Comparison of ENCODE assay signal across 8 mouse cellular contexts in genomic region chr13:71375909-71376606, GRCm38 (mm10).
DNase-seq lines count a peak whose midpoint lies in the region; ATAC-seq lines count a peak whose summit lies in the region.

No protein-coding gene starts in this region.

- H3K4me2 ChIP-seq in embryonic facial prominence, embryonic 15.5 days (replicated peaks), result no peak overlapping the region

- ATAC-seq in embryonic facial prominence, embryonic 15.5 days (ENCODE audit: insufficient number of reproducible peaks, low FRiP score, low TSS enrichment, low read depth), result 0 out of 2 replicates have a peak, but pooled peaks have one; percentile 47

- H3K9me3 ChIP-seq in embryonic facial prominence, embryonic 15.5 days (replicated peaks), result no peaks in the 10 kb centered on the region

- peak; percentile 58 for DNase-seq in kidney, postnatal 10 days
- DNase-seq in kidney, adult 18-20 months, result no peak
- DNase-seq in gonadal fat pad, adult 2 months (ENCODE audit: low read depth), result peak; percentile 99
- DNase-seq in layer of hippocampus, adult 9-11 months, result peak; percentile 42
- peak; percentile 12 for DNase-seq in right cerebral cortex, postnatal 14 days
- no peak for DNase-seq in thymus, postnatal 36 days
- no peak for DNase-seq in ovary, postnatal 14 days (ENCODE audit: low spot score)

- H3K27ac ChIP-seq in embryonic facial prominence, embryonic 15.5 days (replicated peaks), result peak overlapping the region; percentile 25; the same call in 1 of the 2 replicates

- no peak overlapping the region for H3K9ac ChIP-seq in embryonic facial prominence, embryonic 15.5 days

- no peaks in the 10 kb centered on the region for H3K36me3 ChIP-seq in embryonic facial prominence, embryonic 15.5 days

- H3K4me1 ChIP-seq in embryonic facial prominence, embryonic 15.5 days, result peaks cover 3% of the 10 kb centered on the region; the same call in 1 of the 2 replicates

- no peaks in the 10 kb centered on the region for H3K27me3 ChIP-seq in embryonic facial prominence, embryonic 15.5 days

- whole genome bisulfite sequencing in embryonic facial prominence, embryonic 15.5 days, result 31% methylated on average over 9 of the region's 9 CpGs

- no peak overlapping the region for H3K4me3 ChIP-seq in embryonic facial prominence, embryonic 15.5 days (replicated peaks)

Comparison
In these comparisons a context has a peak if more than half of its experiments do, and no peak if none do; other contexts are left out.
1. DNase-seq: peak in kidney, postnatal 10 days (single experiment), gonadal fat pad, adult 2 months (single experiment), layer of hippocampus, adult 9-11 months (single experiment) and right cerebral cortex, postnatal 14 days (single experiment); none in kidney, adult 18-20 months (single experiment), thymus, postnatal 36 days (0 of 2) and ovary, postnatal 14 days (single experiment).